Mouse (Mus musculus) cerebellum, adult 2 months (tissue): ENCODE measurements around the gene Enpp6.

Source experiments
- CTCF ChIP-seq: fragments of 200-500 bp; IDR thresholded peaks from 2 replicates; pipeline ENCODE4 v1.5.1; 2011; ENCODE audit warnings: low read depth, mild to moderate bottlenecking, control low read depth, low read length, moderate library complexity, borderline replicate concordance; ENCODE audit not compliant: insufficient read depth
- POLR2A ChIP-seq: fragments of 200-500 bp; IDR thresholded peaks from 2 replicates; pipeline ENCODE4 v1.6.1; 2011; ENCODE audit warnings: low read length, control low read depth, borderline replicate concordance; ENCODE audit not compliant: insufficient read depth

DNA sequence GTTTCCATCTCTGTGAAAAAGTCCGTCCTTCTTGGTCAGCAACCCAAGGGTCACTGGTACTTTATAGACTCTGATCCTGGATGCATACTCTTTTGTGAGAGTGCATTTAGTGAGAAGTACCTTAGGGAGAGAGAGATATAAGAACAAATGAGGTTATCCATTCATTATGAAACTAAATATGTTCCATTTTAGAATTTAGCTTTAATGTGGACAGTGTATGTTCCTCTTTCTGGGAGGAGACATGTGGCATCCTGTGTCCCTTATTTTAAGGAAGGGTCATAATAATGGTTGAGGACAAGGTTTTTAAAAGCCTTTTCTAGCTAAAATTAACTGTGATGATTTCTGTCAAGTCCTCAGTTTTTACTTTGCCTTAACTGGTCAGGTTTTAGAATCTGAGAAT, 142.2 kb downstream of the Enpp6 start:
- TF ChIP-seq POLR2A = no peak
- no peak for TF ChIP-seq CTCF
